Mouse (Mus musculus): ENCODE data around the gene Wdr11. TPM values are rescaled to one million over a fixed set of nuclear protein-coding genes. Genes with fewer than 3 reads are reported as not detected.

Gene Wdr11
- polyA plus RNA-seq, 1 experiment from 2014 or later, result 30.1 TPM

GRCm38 (mm10) chr7:129682525-129682924 is 90.9 kb downstream of the Wdr11 start:
- DNase-seq (ENCODE audit: low spot score) (no peak), ATAC-seq (replicated peaks; ENCODE audit: low FRiP score) (no peak)
- no peak overlapping the region for H3K9ac ChIP-seq (ENCODE audit: low read depth, low read length)
- H3K4me1 ChIP-seq (replicated peaks; ENCODE audit: control insufficient read depth, insufficient read depth, low read length), result no peaks in the 10 kb centered on the region
- no peak overlapping the region for H3K27ac ChIP-seq (ENCODE audit: low read depth, low read length)
- H3K4me3 ChIP-seq (ENCODE audit: low read depth, low read length), result no peak overlapping the region
- H3K36me3 ChIP-seq (ENCODE audit: control insufficient read depth, insufficient read depth, low read length), result no peaks in the 10 kb centered on the region
- no peak overlapping the region for H3K4me2 ChIP-seq
- H3K9me3 ChIP-seq (ENCODE audit: control insufficient read depth, low read length), result no peaks in the 10 kb centered on the region
- WGBS, result 32% methylated on average over 3 of the region's 3 CpGs
- no peaks in the 10 kb centered on the region for H3K27me3 ChIP-seq (replicated peaks; ENCODE audit: control insufficient read depth, insufficient read depth, low read length)

- DNase-seq (ENCODE audit: low spot score) (peak; percentile 22), ATAC-seq (replicated peaks; ENCODE audit: low FRiP score) (no peak)
- no peaks in the 10 kb centered on the region for H3K36me3 ChIP-seq (ENCODE audit: control insufficient read depth, insufficient read depth, low read length)
- no peaks in the 10 kb centered on the region; the same call in 1 of the 2 replicates for H3K27me3 ChIP-seq (replicated peaks; ENCODE audit: control insufficient read depth, insufficient read depth, low read length)
- H3K4me2 ChIP-seq, result no peak overlapping the region
- no peaks in the 10 kb centered on the region for H3K9me3 ChIP-seq (ENCODE audit: control insufficient read depth, low read length)
- 71% methylated on average over 5 of the region's 5 CpGs for WGBS
- no peak overlapping the region for H3K9ac ChIP-seq (ENCODE audit: low read depth, low read length)
- no peak overlapping the region for H3K4me3 ChIP-seq (ENCODE audit: low read depth, low read length)
- no peaks in the 10 kb centered on the region for H3K4me1 ChIP-seq (replicated peaks; ENCODE audit: control insufficient read depth, insufficient read depth, low read length)
- H3K27ac ChIP-seq (ENCODE audit: low read depth, low read length), result no peak overlapping the region
Measured at GRCm38 (mm10) chr7:129685326-129685725, 93.7 kb downstream of the Wdr11 start.

Measured in liver, embryonic 11.5 days (tissue).